ENCODE assay signal across 8 mouse cellular contexts in genomic region chrX:136615889-136616288, GRCm38 (mm10). TPM values are rescaled to one million over a fixed set of nuclear protein-coding genes. Genes with fewer than 3 reads are reported as not detected.
DNase-seq lines count a peak whose midpoint lies in the region; ATAC-seq and TF ChIP-seq lines count a peak whose summit lies in the region.
"Not testable (repeated sequence)": the region's sequence is repeated elsewhere in the genome, so short reads cannot be mapped to it uniquely, and the experiment has no call there.
"Had no signal": no experiment of that assay in that cellular context is flagged by ENCODE, and none has a peak within 500 bp of the region (broad histone marks: within the 10 kb centered on the region; RNA-seq: fewer than 3 reads in every experiment).

No protein-coding gene starts in this region.

- H3K4me1 ChIP-seq in heart, embryonic 16.5 days (ENCODE audit: control insufficient read depth, insufficient read depth, low read length); thymus, adult 2 months (replicated peaks; ENCODE audit: control insufficient read depth, insufficient read depth, low read length): not testable (repeated sequence)

- H3K9ac ChIP-seq in heart, embryonic 16.5 days (ENCODE audit: low read length) = not testable (repeated sequence)

- not testable (repeated sequence) for TF ChIP-seq POLR2A in thymus, adult 2 months (IDR thresholded peaks at IDR 0.05; ENCODE audit: control insufficient read depth, extremely low read depth, insufficient read depth, low read length, poor library complexity)

- H3K4me2 ChIP-seq in heart, embryonic 16.5 days (ENCODE audit: low read depth, low read length) = not testable (repeated sequence)

- peak; percentile 63 for ATAC-seq in heart, embryonic 16.5 days (replicated peaks; ENCODE audit: extremely low read depth, insufficient read depth, low FRiP score)
- peak; percentile 78 for ATAC-seq in megakaryocyte progenitor cell, adult 5-6 weeks (replicated peaks; ENCODE audit: poor library complexity)

- H3K4me3 ChIP-seq in heart, embryonic 16.5 days (ENCODE audit: low read length); thymus, adult 2 months (ENCODE audit: control insufficient read depth, insufficient read depth, low read length): not testable (repeated sequence)

- 25% methylated on average over 3 of the region's 3 CpGs for WGBS in heart, embryonic 16.5 days
- 7% methylated on average over 3 of the region's 3 CpGs for WGBS in thymus, adult 2 months

- H3K36me3 ChIP-seq in heart, embryonic 16.5 days (ENCODE audit: control insufficient read depth, insufficient read depth); thymus, adult 2 months (ENCODE audit: control insufficient read depth, insufficient read depth, low read length): not testable (repeated sequence)

- not testable (repeated sequence) for H3K27ac ChIP-seq in heart, embryonic 16.5 days (ENCODE audit: low read length); thymus, adult 2 months (ENCODE audit: control insufficient read depth, insufficient read depth, low read length)

- peak; percentile 62 for DNase-seq in CD4-positive, CD25-positive, alpha-beta regulatory T cell, adult 2 months (ENCODE audit: low read depth, low spot score)
- peak; percentile 61 for DNase-seq in T-cell, adult 2 months (ENCODE audit: low spot score)
- peak; percentile 29 for DNase-seq in thymus, adult 2 months
- peak; percentile 3 to 7 for DNase-seq in thymus, postnatal 36 days

- not testable (repeated sequence) for TF ChIP-seq CTCF in thymus, adult 2 months (IDR thresholded peaks at IDR 0.05; ENCODE audit: borderline replicate concordance, control insufficient read depth, extremely low read depth, insufficient read depth, low read length, poor library complexity)

- not testable (repeated sequence) for H3K27me3 ChIP-seq in heart, embryonic 16.5 days (ENCODE audit: control insufficient read depth, insufficient read depth, low read length); thymus, adult 2 months (ENCODE audit: control insufficient read depth, insufficient read depth, low read length)

- not testable (repeated sequence) for H3K9me3 ChIP-seq in heart, embryonic 16.5 days (replicated peaks; ENCODE audit: control insufficient read depth, low read length)

RNA-seq across cellular contexts. Expression of gene Tceal3, which starts 25.2 kb away (rescaled TPM):
- polyA plus RNA-seq in heart, embryonic 16.5 days (2015; fragmentation: Nextera tagmentation; extraction: Ambion mirVana) = 2.5 and 2.8 TPM in 2 replicates
- 1.4 TPM in 1 of 2 replicates, not detected in the other for total RNA-seq in megakaryocyte progenitor cell, adult 5-6 weeks (2015)
- 5.2 TPM in 1 of 2 replicates, not detected in the other for total RNA-seq in megakaryocyte progenitor cell, adult 5-6 weeks (2017)
- polyA plus RNA-seq in thymus, adult 2 months (2012; rRNA removed) = 0.11 and 0.43 TPM in 2 replicates
- polyA plus RNA-seq: erythroblast, embryonic 14.5 days; Patski had no signal

Comparison
In these comparisons a context has a peak if more than half of its experiments do, and no peak if none do; other contexts are left out.
1. DNase-seq: peak in every context shown above with its lines; median percentile 62 in CD4-positive, CD25-positive, alpha-beta regulatory T cell, adult 2 months; 61 in T-cell, adult 2 months; 29 in thymus, adult 2 months; 5 in thymus, postnatal 36 days.